Mouse (Mus musculus) MEL (cell line): ENCODE measurements around the gene Rab3gap2. TPM values are rescaled to one million over a fixed set of nuclear protein-coding genes. Genes with fewer than 3 reads are reported as not detected.

Experiments
- DNase-seq: peaks from one replicate; pipeline ENCODE4 v3.0.0; 2011; ENCODE audit warnings: low read depth, low spot score
- H3K27ac ChIP-seq: 2 replicates; pipeline ENCODE4 v1.5.1; 2012; ENCODE audit warnings: low read depth, mild to moderate bottlenecking, control low read depth, low read length, moderate library complexity; ENCODE audit not compliant: control insufficient read depth
- H3K27me3 ChIP-seq, 2 experiments: fragments of 150-350 bp in 1 of 2; sonication (generic) in 1 of 2; 2 replicates each; pipeline ENCODE4 v1.6.1; 2012; ENCODE audit warnings: low read length in 2 of 2, mild to moderate bottlenecking in 2 of 2, improper control_type of control experiment in 1 of 2, moderate library complexity in 1 of 2; ENCODE audit not compliant: insufficient read depth in 2 of 2, control insufficient read depth in 1 of 2
- H3K36me3 ChIP-seq, 2 experiments: 2 replicates each; pipeline ENCODE4 v1.6.1; 2012 to 2014; ENCODE audit warnings: low read length in 2 of 2, improper control_type of control experiment in 1 of 2, inconsistent platforms in 1 of 2, mild to moderate bottlenecking in 1 of 2; ENCODE audit not compliant: insufficient read depth in 2 of 2, control insufficient read depth in 1 of 2
- H3K4me1 ChIP-seq, 2 experiments: fragments of 150-350 bp in 1 of 2; sonication (generic) in 1 of 2; 2 replicates each; pipeline ENCODE4 v1.6.1; 2012; ENCODE audit warnings: low read length in 2 of 2, improper control_type of control experiment in 1 of 2, mild to moderate bottlenecking in 1 of 2; ENCODE audit not compliant: insufficient read depth in 2 of 2, control insufficient read depth in 1 of 2
- H3K4me3 ChIP-seq, 2 experiments: fragments of 150-350 bp in 1 of 2; sonication (generic) in 1 of 2; 2 replicates each; pipeline ENCODE4 v1.5.1; 2012; ENCODE audit warnings: low read depth in 2 of 2, low read length in 2 of 2, mild to moderate bottlenecking in 2 of 2, moderate library complexity in 2 of 2, control low read depth in 1 of 2, improper control_type of control experiment in 1 of 2; ENCODE audit not compliant: control insufficient read depth in 1 of 2, insufficient read depth in 1 of 2
- H3K79me2 ChIP-seq: 2 replicates; pipeline ENCODE4 v1.6.1; 2012; ENCODE audit warnings: mild to moderate bottlenecking, low read length, moderate library complexity; ENCODE audit not compliant: control insufficient read depth, poor library complexity, insufficient read depth
- H3K9ac ChIP-seq: 2 replicates; pipeline ENCODE4 v1.6.1; 2012; ENCODE audit warnings: low read depth, mild to moderate bottlenecking, control low read depth, low read length, moderate library complexity; ENCODE audit not compliant: control insufficient read depth, poor library complexity, severe bottlenecking
- H3K9me3 ChIP-seq: fragments of 150-350 bp; sonication (generic); replicated peaks from 2 replicates; pipeline ENCODE4 v1.6.1; 2012; ENCODE audit warnings: mild to moderate bottlenecking, low read length, improper control_type of control experiment, moderate library complexity; ENCODE audit not compliant: insufficient read depth
- CHD1 ChIP-seq: IDR thresholded peaks from 2 replicates; pipeline ENCODE4 v1.6.1; 2012; ENCODE audit warnings: low read depth, mild to moderate bottlenecking, inconsistent platforms, low read length, improper control_type of control experiment
- ELF1 ChIP-seq: IDR thresholded peaks from 2 replicates; pipeline ENCODE4 v1.6.1; 2014; ENCODE audit warnings: low read depth, mild to moderate bottlenecking, inconsistent platforms, low read length, improper control_type of control experiment, moderate library complexity
- ETS1 ChIP-seq: IDR thresholded peaks from 2 replicates; pipeline ENCODE4 v1.6.1; 2012; ENCODE audit warnings: low read depth, mild to moderate bottlenecking, inconsistent platforms, low read length, improper control_type of control experiment, moderate library complexity
- HCFC1 ChIP-seq: IDR thresholded peaks from 2 replicates; pipeline ENCODE4 v1.6.1; 2012; ENCODE audit warnings: low read depth, mild to moderate bottlenecking, inconsistent platforms, low read length, improper control_type of control experiment, moderate library complexity
- MAFK ChIP-seq: IDR thresholded peaks from 2 replicates; pipeline ENCODE4 v1.6.1; 2011; ENCODE audit warnings: low read depth, mild to moderate bottlenecking, low read length, improper control_type of control experiment, borderline replicate concordance
- MAX ChIP-seq: IDR thresholded peaks from 2 replicates; pipeline ENCODE4 v1.6.1; 2011; ENCODE audit warnings: low read length, improper control_type of control experiment
- MAZ ChIP-seq: IDR thresholded peaks from 2 replicates; pipeline ENCODE4 v1.6.1; 2012; ENCODE audit warnings: low read depth, mild to moderate bottlenecking, inconsistent platforms, low read length, improper control_type of control experiment
- MEF2A ChIP-seq: IDR thresholded peaks from 2 replicates; pipeline ENCODE4 v1.6.1; 2014; ENCODE audit warnings: low read depth, mild to moderate bottlenecking, inconsistent platforms, low read length, improper control_type of control experiment; ENCODE audit not compliant: poor library complexity, insufficient replicate concordance, severe bottlenecking; ENCODE audit errors: extremely low read depth
- MYC ChIP-seq: IDR thresholded peaks from 2 replicates; pipeline ENCODE4 v1.6.1; 2011; ENCODE audit warnings: low read depth, mild to moderate bottlenecking, low read length, improper control_type of control experiment, moderate library complexity
- POLR2A ChIP-seq, 2 experiments: IDR thresholded peaks; 2 replicates each; pipeline ENCODE4 v1.6.1; 2011 to 2012; ENCODE audit warnings: low read length in 2 of 2, mild to moderate bottlenecking in 2 of 2, control low read depth in 1 of 2, improper control_type of control experiment in 1 of 2, low read depth in 1 of 2, moderate library complexity in 1 of 2; ENCODE audit not compliant: control insufficient read depth in 1 of 2, insufficient read depth in 1 of 2, poor library complexity in 1 of 2
- POLR2AphosphoS2 ChIP-seq: IDR thresholded peaks from 2 replicates; pipeline ENCODE4 v1.6.1; 2011; ENCODE audit warnings: low read length, improper control_type of control experiment
- RCOR1 ChIP-seq: IDR thresholded peaks from 2 replicates; pipeline ENCODE4 v1.6.1; 2012; ENCODE audit warnings: low read depth, mild to moderate bottlenecking, inconsistent platforms, low read length, improper control_type of control experiment
- SMC3 ChIP-seq: IDR thresholded peaks from 2 replicates; pipeline ENCODE4 v1.6.1; 2011; ENCODE audit warnings: low read depth, low read length, improper control_type of control experiment
- TCF12 ChIP-seq: IDR thresholded peaks from 2 replicates; pipeline ENCODE4 v1.6.1; 2014; ENCODE audit warnings: low read depth, mild to moderate bottlenecking, inconsistent platforms, low read length, improper control_type of control experiment, moderate library complexity
- UBTF ChIP-seq: IDR thresholded peaks from 2 replicates; pipeline ENCODE4 v1.6.1; 2012; ENCODE audit warnings: low read depth, mild to moderate bottlenecking, inconsistent platforms, low read length, improper control_type of control experiment, moderate library complexity, borderline replicate concordance; ENCODE audit not compliant: insufficient read depth
- USF1 ChIP-seq: IDR thresholded peaks from 2 replicates; pipeline ENCODE4 v1.6.1; 2014; ENCODE audit warnings: low read depth, mild to moderate bottlenecking, inconsistent platforms, low read length, improper control_type of control experiment, moderate library complexity
- USF2 ChIP-seq, 2 experiments: IDR thresholded peaks; 2 replicates each; pipeline ENCODE4 v1.6.1; 2011 to 2012; ENCODE audit warnings: improper control_type of control experiment in 2 of 2, low read length in 2 of 2, borderline replicate concordance in 1 of 2, inconsistent platforms in 1 of 2, low read depth in 1 of 2, mild to moderate bottlenecking in 1 of 2; ENCODE audit not compliant: insufficient read depth in 1 of 2
- ZNF384 ChIP-seq: IDR thresholded peaks from 2 replicates; pipeline ENCODE4 v1.6.1; 2012; ENCODE audit warnings: low read depth, mild to moderate bottlenecking, inconsistent platforms, low read length, improper control_type of control experiment
- polyA plus RNA-seq, 2 experiments: library from polyadenylated mRNA; stranded (reverse) in 1 of 2; unstranded in 1 of 2; fragments of >175 nt in 1 of 2; fragments of >200 nt in 1 of 2; gene quantifications; 2 replicates each; pipeline versions ENCODE4 v1.2.1 to v1.2.4; 2012; ENCODE audit warnings: low replicate concordance in 2 of 2, low read depth in 1 of 2; ENCODE audit not compliant: insufficient read length in 2 of 2, insufficient read depth in 1 of 2, missing spikeins in 1 of 2
- total RNA-seq: library from RNA; depleted of rRNA; stranded (reverse); fragments of 300-350 nt; gene quantifications from 2 replicates; pipeline ENCODE4 v1.2.3, GENCODE M21; 2012

The Rab3gap2 gene
- total and polyA plus RNA-seq, 3 experiments: 24.1 to 40.1 TPM; not detected in 1

DNA sequence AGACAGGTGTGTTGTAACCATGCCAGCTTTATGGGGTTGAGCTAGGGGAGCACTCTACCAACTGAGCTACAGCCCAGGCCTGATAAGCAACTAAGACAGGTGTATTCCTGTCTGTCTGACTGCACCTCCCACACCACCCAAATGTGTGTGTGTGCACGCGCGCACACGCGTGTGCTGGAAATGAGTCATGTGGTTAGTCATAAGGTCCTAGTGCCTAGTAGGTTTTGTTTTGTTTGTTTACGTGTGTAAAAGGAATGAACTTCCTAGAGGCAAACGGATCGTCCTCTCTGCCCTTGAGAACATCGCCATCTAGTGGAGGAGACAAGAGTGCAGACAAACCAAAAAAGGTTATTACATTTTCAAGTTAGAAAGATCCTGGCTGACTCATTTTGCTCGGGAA, 10.4 kb upstream of the Rab3gap2 start (continued):
- TF ChIP-seq RCOR1: no peak
- TF ChIP-seq MYC: no peak
- TF ChIP-seq HCFC1: peak; percentile 45; the same call in 1 of the 2 replicates
- TF ChIP-seq USF2 (IDR thresholded peaks at IDR 0.05; ENCODE audit: borderline replicate concordance in 1 of 2, insufficient read depth in 1 of 2, low read depth in 1 of 2, low read length in 2 of 2): no peak
- no peak for TF ChIP-seq UBTF
- peak; percentile 58 for TF ChIP-seq SMC3
- TF ChIP-seq POLR2AphosphoS2: no peak
- TF ChIP-seq ZNF384: peak; percentile 52
- TF ChIP-seq ELF1: no peak
- no peak for TF ChIP-seq POLR2A (IDR thresholded peaks at IDR 0.05; ENCODE audit: control insufficient read depth in 1 of 2, insufficient read depth in 1 of 2, low read depth in 1 of 2, low read length in 2 of 2, poor library complexity in 1 of 2)
- no peak for TF ChIP-seq MAFK
- no peak for TF ChIP-seq TCF12
- TF ChIP-seq CHD1: no peak
- TF ChIP-seq MAZ: 0 out of 2 replicates have a peak, but pooled peaks have one; percentile 18
- TF ChIP-seq, all 39 proteins: peak for 13

DNA sequence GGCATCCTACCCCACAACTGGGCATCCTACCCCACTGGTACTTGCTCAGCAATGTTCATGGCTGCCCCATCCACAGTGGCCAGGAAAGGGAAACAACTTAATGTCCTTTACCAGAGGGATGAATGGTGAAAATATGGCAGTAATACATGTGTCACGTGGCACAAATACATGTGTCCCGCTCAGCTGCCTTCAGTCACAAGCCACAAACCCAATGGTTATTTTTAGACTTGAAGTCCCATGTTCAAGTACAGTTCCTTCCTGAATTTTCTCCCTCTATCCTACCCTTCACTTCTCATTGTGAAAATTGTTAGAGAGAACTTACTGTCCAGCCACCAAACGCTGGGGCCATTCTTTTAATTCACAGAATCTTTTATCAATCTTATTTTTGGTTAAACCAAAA, 7.6 kb upstream of the Rab3gap2 start:
- no peaks in the 10 kb centered on the region for H3K79me2 ChIP-seq
- no peak overlapping the region for H3K4me3 ChIP-seq
- H3K4me1 ChIP-seq: no peaks in the 10 kb centered on the region; a peak in 1 of 4 replicates

More for the DNA sequence above, 7.6 kb upstream of the Rab3gap2 start:
- TF ChIP-seq MAX (0 out of 2 replicates have a peak, but pooled peaks have one; percentile 36), USF1 (peak; percentile 82), USF2 (IDR thresholded peaks at IDR 0.05; ENCODE audit: borderline replicate concordance in 1 of 2, insufficient read depth in 1 of 2, low read depth in 1 of 2, low read length in 2 of 2) (0 out of 4 replicates have a peak, but pooled peaks of 1 of the 2 experiments have one; percentile 32), ZNF384 (no peak), MEF2A (peak; percentile 56; the same call in 1 of the 2 replicates), ETS1 (0 out of 2 replicates have a peak, but pooled peaks have one; percentile 15)
- DNase-seq: peak; percentile 15
- H3K9ac ChIP-seq: no peak overlapping the region
- peaks cover 0 to 3% of the 10 kb centered on the region in 2 experiments; a peak in 1 of 4 replicates for H3K36me3 ChIP-seq
- H3K27me3 ChIP-seq: peaks cover 0 to 1% of the 10 kb centered on the region in 2 experiments; a peak in 1 of 4 replicates
- no peak overlapping the region for H3K27ac ChIP-seq
- H3K9me3 ChIP-seq: no peaks in the 10 kb centered on the region
